Mouse (Mus musculus) myocyte (in vitro differentiated cells): ENCODE results near the gene Ciao2b.

Experiments used
- E2F4 ChIP-seq: IDR thresholded peaks from one replicate; pipeline ENCODE4 v1.6.1; 2011; ENCODE audit warnings: mild to moderate bottlenecking, control low read depth, moderate library complexity; ENCODE audit not compliant: insufficient read depth
- MAX ChIP-seq: IDR thresholded peaks from one replicate; pipeline ENCODE4 v1.6.1; 2011; ENCODE audit warnings: low read depth, mild to moderate bottlenecking, control low read depth
- POLR2A ChIP-seq: IDR thresholded peaks from one replicate; pipeline ENCODE4 v1.6.1; 2011; ENCODE audit warnings: low read depth, mild to moderate bottlenecking, control low read depth, moderate library complexity; ENCODE audit not compliant: insufficient read length
- TCF12 ChIP-seq: IDR thresholded peaks from one replicate; pipeline ENCODE4 v1.6.1; 2011; ENCODE audit warnings: mild to moderate bottlenecking, control low read depth; ENCODE audit not compliant: poor library complexity, insufficient read depth, severe bottlenecking

DNA sequence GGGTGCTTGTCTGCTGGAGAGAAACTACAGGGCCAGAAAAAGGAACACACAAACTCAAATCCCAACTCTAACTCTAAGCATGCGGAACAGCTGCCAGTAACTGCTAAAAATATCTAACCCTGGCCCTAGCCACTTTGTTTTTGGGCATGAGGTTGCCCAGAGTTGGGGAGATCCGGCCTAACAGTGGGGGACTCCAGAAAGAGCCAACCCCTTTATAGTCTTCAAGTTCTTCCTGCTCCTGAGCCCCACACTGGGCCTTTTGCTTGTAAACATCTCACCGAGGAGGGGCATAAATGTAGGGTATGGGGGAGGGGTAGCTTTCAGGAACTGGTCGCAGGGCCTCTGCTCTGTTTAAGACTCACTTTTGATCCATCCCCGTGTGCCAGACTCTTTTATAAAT lies 9.8 kb downstream of the Ciao2b start:
- no peak for TF ChIP-seq POLR2A
- no peak for TF ChIP-seq E2F4
- no peak for TF ChIP-seq TCF12
- no peak for TF ChIP-seq MAX
